Mouse (Mus musculus) embryonic fibroblast, embryonic 13.5 days (primary cell): ENCODE results near the gene Arhgef7.

ENCODE experiments used
- CTCF ChIP-seq: IDR thresholded peaks from 2 replicates; pipeline ENCODE4 v1.5.1; 2011; ENCODE audit warnings: mild to moderate bottlenecking, control low read depth, low read length, moderate library complexity, borderline replicate concordance; ENCODE audit not compliant: insufficient read depth
- POLR2A ChIP-seq: IDR thresholded peaks from 2 replicates; pipeline ENCODE4 v1.6.1; 2011; ENCODE audit warnings: low read depth, mild to moderate bottlenecking, control low read depth, low read length, moderate library complexity

DNA sequence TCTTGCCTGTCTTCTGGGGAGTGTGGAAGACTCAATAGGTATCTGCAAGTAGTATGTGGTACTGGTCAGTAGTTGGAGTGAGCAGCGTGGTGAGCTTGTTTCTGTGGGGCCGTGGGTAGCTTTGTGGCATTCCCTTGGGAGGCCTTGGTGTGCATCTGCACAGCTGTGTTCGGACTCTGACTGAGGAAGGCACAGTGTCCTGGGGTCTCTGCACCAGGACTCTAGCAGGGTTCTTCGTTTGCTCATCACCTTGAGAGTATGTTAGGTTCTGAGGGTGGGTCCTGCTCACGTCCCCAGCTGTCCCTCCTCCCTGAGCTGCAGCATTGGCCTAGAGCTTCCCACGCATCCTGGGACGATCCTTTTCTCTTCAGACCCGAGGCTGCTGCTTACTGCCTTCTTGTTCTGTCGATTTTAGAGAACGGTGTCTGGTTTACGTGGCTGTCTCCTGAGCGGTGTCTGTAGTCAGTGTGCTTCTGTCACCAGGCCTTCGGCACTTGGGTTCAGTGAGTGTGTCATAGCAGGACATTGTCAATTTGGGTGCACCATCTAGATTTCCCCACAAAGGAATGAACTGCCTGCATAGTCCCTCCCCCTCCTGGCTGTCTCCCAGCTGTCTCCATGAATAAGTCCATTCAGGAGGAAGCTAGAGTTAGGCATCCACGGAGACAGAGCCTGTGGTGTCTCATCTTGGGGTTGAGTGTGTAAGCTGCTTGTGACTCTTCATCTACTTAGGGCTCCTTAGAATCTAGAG, 70.4 kb downstream of the Arhgef7 start:
- TF ChIP-seq CTCF = no peak
- no peak for TF ChIP-seq POLR2A
